Mouse (Mus musculus): Measurements from ENCODE around the gene Gramd1b. TPM values are rescaled to one million over a fixed set of nuclear protein-coding genes. Genes with fewer than 3 reads are reported as not detected.
A peak's percentile ranks its signal among the peaks of the same experiment; 100 is the strongest.

The Gramd1b gene
- polyA plus RNA-seq, 1 experiment from 2014 or later, result 4.9 TPM

DNA sequence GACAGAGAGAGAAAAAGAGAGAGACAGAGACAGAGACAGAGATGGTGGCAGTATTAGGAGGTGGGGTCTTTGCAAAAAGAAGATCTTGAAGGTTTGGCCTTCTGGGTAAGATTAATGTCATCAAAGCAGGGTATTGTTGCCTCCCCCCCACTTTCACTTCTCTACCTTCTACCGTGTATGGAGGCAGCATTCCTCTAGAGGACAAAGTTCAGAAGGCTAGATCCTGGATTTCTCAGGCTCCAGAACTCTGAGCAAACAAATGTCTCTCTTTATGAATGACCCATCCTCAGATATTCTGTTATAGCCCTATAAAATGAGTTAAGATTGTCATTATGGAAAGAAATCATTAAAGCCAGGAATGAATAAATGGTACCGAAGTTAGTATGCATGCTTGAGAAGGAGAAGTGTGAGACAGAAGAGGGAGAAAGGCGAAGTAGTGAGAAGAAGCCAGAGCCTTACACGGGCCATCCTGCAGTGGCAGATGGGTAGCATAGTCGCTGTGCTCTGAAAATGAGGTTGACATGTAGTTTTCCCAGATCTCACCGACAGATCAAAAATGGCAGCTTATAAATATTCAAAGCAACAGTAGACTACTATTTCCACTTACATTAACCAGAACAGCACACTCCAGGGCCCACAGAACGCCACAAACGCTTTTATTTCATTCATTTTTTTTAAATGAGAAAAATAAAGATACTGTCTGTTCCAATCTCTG lies 91.1 kb downstream of the Gramd1b start:
- H3K9me3 ChIP-seq (ENCODE audit: control insufficient read depth, low read length), result no peaks in the 10 kb centered on the region
- H3K27ac ChIP-seq (ENCODE audit: low read length), result no peak overlapping the region
- no peaks in the 10 kb centered on the region for H3K27me3 ChIP-seq (replicated peaks; ENCODE audit: control insufficient read depth, insufficient read depth, low read length)
- H3K4me3 ChIP-seq (ENCODE audit: low read length), result no peak overlapping the region
- no peaks in the 10 kb centered on the region for H3K36me3 ChIP-seq (ENCODE audit: control insufficient read depth, insufficient read depth, low read length)
- H3K4me2 ChIP-seq (ENCODE audit: low read depth, low read length), result no peak overlapping the region
- no peaks in the 10 kb centered on the region for H3K4me1 ChIP-seq (ENCODE audit: control insufficient read depth, insufficient read depth, low read length)
- H3K9ac ChIP-seq (ENCODE audit: low read depth, low read length), result no peak overlapping the region
- 0 out of 2 replicates have a peak, but pooled peaks have one; percentile 56 for ATAC-seq
- WGBS, result 76% methylated on average over 8 of the region's 8 CpGs

DNA sequence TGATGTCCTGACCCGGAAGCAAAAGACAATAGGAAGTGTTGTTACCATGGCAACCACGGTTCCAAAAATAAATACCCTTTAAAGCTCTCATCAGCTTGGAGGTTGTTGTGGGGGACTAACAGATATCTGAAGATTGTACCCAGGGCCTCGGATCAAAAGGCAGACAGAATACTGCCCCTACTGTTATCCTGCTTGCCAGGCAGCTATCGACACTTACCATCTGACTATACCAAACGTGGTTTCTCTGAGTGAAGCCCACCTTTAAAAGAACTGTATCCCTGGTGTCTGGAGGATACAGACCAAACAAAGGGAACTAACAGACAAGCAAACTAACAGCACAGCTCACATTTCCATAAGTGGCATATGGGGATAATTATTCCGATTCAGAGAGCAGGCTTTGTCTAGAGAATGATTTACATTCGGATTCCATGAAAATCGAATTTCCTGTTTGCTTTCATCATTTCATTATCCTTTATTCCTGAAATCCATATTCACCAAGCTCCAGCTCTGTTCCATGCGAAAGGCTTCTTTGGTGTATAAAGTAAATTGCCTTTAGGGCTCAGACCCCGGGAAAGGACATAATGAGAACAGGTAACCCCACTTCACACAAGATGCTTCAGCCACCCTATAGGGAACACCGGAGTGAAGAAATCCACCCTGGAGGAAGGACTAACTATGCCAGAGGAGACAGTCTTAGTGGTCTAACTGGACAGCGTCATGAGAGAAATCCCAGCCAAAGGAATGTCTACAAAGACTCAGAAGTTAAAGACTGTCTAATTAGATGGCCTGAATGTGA lies 92.3 kb downstream of the Gramd1b start:
- H3K27ac ChIP-seq (ENCODE audit: low read length), result no peak overlapping the region
- no peak overlapping the region for H3K9ac ChIP-seq (ENCODE audit: low read depth, low read length)
- no peak overlapping the region for H3K4me2 ChIP-seq (ENCODE audit: low read depth, low read length)
- H3K27me3 ChIP-seq (replicated peaks; ENCODE audit: control insufficient read depth, insufficient read depth, low read length), result no peaks in the 10 kb centered on the region
- H3K9me3 ChIP-seq (ENCODE audit: control insufficient read depth, low read length), result no peaks in the 10 kb centered on the region
- ATAC-seq, result no peak
- H3K4me3 ChIP-seq (ENCODE audit: low read length), result no peak overlapping the region
- no peaks in the 10 kb centered on the region for H3K36me3 ChIP-seq (ENCODE audit: control insufficient read depth, insufficient read depth, low read length)
- H3K4me1 ChIP-seq (ENCODE audit: control insufficient read depth, insufficient read depth, low read length), result no peaks in the 10 kb centered on the region
- 65% methylated on average over 12 of the region's 12 CpGs for WGBS

DNA sequence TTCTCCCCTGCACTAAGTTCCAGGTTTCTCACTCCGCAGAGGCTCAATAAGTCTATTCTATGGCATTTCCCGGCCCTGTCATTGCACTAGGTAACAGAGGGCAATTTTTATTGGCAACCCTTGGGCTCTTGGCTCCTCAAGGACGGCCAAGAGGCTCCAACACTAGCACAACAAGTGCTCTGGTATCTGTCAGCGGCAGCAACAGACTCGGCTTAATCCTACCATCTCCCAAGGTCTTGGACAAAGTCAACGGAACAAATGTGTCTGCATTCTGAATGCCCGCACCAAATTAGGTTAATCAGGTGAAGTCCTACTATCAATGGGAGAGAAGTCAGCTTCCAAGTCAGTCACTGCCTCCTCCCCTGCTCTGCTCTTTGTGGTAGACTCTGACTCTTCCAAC lies 93.3 kb downstream of the Gramd1b start:
- H3K27ac ChIP-seq (ENCODE audit: low read length), result no peak overlapping the region
- no peaks in the 10 kb centered on the region for H3K36me3 ChIP-seq (ENCODE audit: control insufficient read depth, insufficient read depth, low read length)
- H3K27me3 ChIP-seq (replicated peaks; ENCODE audit: control insufficient read depth, insufficient read depth, low read length), result no peaks in the 10 kb centered on the region
- no peaks in the 10 kb centered on the region for H3K4me1 ChIP-seq (ENCODE audit: control insufficient read depth, insufficient read depth, low read length)
- WGBS, result 69% methylated on average over 7 of the region's 7 CpGs
- H3K9ac ChIP-seq (ENCODE audit: low read depth, low read length), result no peak overlapping the region
- H3K9me3 ChIP-seq (ENCODE audit: control insufficient read depth, low read length), result no peaks in the 10 kb centered on the region
- no peak overlapping the region for H3K4me2 ChIP-seq (ENCODE audit: low read depth, low read length)
- no peak overlapping the region for H3K4me3 ChIP-seq (ENCODE audit: low read length)
- no peak for ATAC-seq

GRCm38 (mm10) chr9:40433286-40433685 lies 97.9 kb downstream of the Gramd1b start:
- H3K27me3 ChIP-seq (replicated peaks; ENCODE audit: control insufficient read depth, insufficient read depth, low read length), result no peaks in the 10 kb centered on the region
- no peaks in the 10 kb centered on the region for H3K36me3 ChIP-seq (ENCODE audit: control insufficient read depth, insufficient read depth, low read length)
- no peak overlapping the region for H3K4me3 ChIP-seq (ENCODE audit: low read length)
- no peak overlapping the region for H3K27ac ChIP-seq (ENCODE audit: low read length)
- ATAC-seq, result no peak
- H3K4me1 ChIP-seq (ENCODE audit: control insufficient read depth, insufficient read depth, low read length), result no peaks in the 10 kb centered on the region
- no peak overlapping the region for H3K4me2 ChIP-seq (ENCODE audit: low read depth, low read length)
- 80% methylated on average over 5 of the region's 5 CpGs for WGBS
- H3K9ac ChIP-seq (ENCODE audit: low read depth, low read length), result no peak overlapping the region
- no peaks in the 10 kb centered on the region; the same call in 1 of the 2 replicates for H3K9me3 ChIP-seq (ENCODE audit: control insufficient read depth, low read length)

- ATAC-seq, result no peak
- WGBS, result 82% methylated on average over 8 of the region's 8 CpGs
Observed at GRCm38 (mm10) chr9:40430969-40431368, 100.2 kb downstream of the Gramd1b start.

GRCm38 (mm10) chr9:40427663-40428062 lies 103.5 kb downstream of the Gramd1b start:
- H3K27ac ChIP-seq (ENCODE audit: low read length), result no peak overlapping the region
- no peak overlapping the region for H3K4me3 ChIP-seq (ENCODE audit: low read length)
- 90% methylated on average over 2 of the region's 2 CpGs for WGBS
- H3K9me3 ChIP-seq (ENCODE audit: control insufficient read depth, low read length), result no peaks in the 10 kb centered on the region; the same call in 1 of the 2 replicates
- no peaks in the 10 kb centered on the region for H3K4me1 ChIP-seq (ENCODE audit: control insufficient read depth, insufficient read depth, low read length)
- no peak for ATAC-seq
- no peaks in the 10 kb centered on the region for H3K27me3 ChIP-seq (replicated peaks; ENCODE audit: control insufficient read depth, insufficient read depth, low read length)
- no peak overlapping the region for H3K4me2 ChIP-seq (ENCODE audit: low read depth, low read length)
- H3K9ac ChIP-seq (ENCODE audit: low read depth, low read length), result no peak overlapping the region
- H3K36me3 ChIP-seq (ENCODE audit: control insufficient read depth, insufficient read depth, low read length), result no peaks in the 10 kb centered on the region

More at GRCm38 (mm10) chr9:40430969-40431368, 100.2 kb downstream of the Gramd1b start:
- Histone ChIP-seq H3K9ac (ENCODE audit: low read depth, low read length) (no peak overlapping the region), H3K36me3 (ENCODE audit: control insufficient read depth, insufficient read depth, low read length) (no peaks in the 10 kb centered on the region), H3K4me2 (ENCODE audit: low read depth, low read length) (no peak overlapping the region), H3K4me3 (ENCODE audit: low read length) (no peak overlapping the region), H3K9me3 (ENCODE audit: control insufficient read depth, low read length) (no peaks in the 10 kb centered on the region; the same call in 1 of the 2 replicates), H3K27ac (ENCODE audit: low read length) (no peak overlapping the region), H3K4me1 (ENCODE audit: control insufficient read depth, insufficient read depth, low read length) (no peaks in the 10 kb centered on the region), H3K27me3 (replicated peaks; ENCODE audit: control insufficient read depth, insufficient read depth, low read length) (no peaks in the 10 kb centered on the region)

GRCm38 (mm10) chr9:40426282-40426964 lies 104.8 kb downstream of the Gramd1b start:
- 86% methylated on average over 9 of the region's 9 CpGs for WGBS
- H3K27ac ChIP-seq (ENCODE audit: low read length), result no peak overlapping the region
- H3K9me3 ChIP-seq (ENCODE audit: control insufficient read depth, low read length), result no peaks in the 10 kb centered on the region
- H3K4me1 ChIP-seq (ENCODE audit: control insufficient read depth, insufficient read depth, low read length), result no peaks in the 10 kb centered on the region
- no peak for ATAC-seq
- H3K27me3 ChIP-seq (replicated peaks; ENCODE audit: control insufficient read depth, insufficient read depth, low read length), result no peaks in the 10 kb centered on the region
- H3K36me3 ChIP-seq (ENCODE audit: control insufficient read depth, insufficient read depth, low read length), result no peaks in the 10 kb centered on the region
- H3K4me2 ChIP-seq (ENCODE audit: low read depth, low read length), result no peak overlapping the region
- no peak overlapping the region for H3K4me3 ChIP-seq (ENCODE audit: low read length)
- H3K9ac ChIP-seq (ENCODE audit: low read depth, low read length), result no peak overlapping the region

DNA sequence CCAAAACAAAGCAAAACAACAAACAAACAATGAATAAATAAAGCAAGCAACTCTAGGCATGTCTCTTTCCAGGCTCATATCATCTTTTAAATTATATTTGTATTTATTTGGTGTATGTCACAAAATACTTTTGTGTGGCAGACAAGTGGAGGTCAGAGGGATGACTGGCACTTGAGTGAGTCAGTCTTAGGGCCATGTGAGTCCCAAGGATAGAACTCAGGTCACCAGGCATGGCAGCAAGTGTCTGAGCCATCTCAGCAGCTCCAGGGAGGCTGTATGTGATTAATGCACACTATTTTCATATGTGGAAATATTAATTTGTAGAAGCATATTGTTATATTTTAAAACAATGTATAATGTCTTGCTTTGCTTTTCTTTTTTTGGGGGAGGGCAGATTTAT lies 106.3 kb downstream of the Gramd1b start:
- Histone ChIP-seq H3K36me3 (ENCODE audit: control insufficient read depth, insufficient read depth, low read length) (no peaks in the 10 kb centered on the region), H3K27me3 (replicated peaks; ENCODE audit: control insufficient read depth, insufficient read depth, low read length) (no peaks in the 10 kb centered on the region), H3K4me3 (ENCODE audit: low read length) (no peak overlapping the region), H3K4me2 (ENCODE audit: low read depth, low read length) (no peak overlapping the region), H3K9me3 (ENCODE audit: control insufficient read depth, low read length) (no peaks in the 10 kb centered on the region), H3K4me1 (ENCODE audit: control insufficient read depth, insufficient read depth, low read length) (0 out of 2 replicates have a peak, but pooled peaks cover 6% of the 10 kb centered on the region), H3K27ac (ENCODE audit: low read length) (no peak overlapping the region), H3K9ac (ENCODE audit: low read depth, low read length) (no peak overlapping the region)
- ATAC-seq, result no peak

DNA sequence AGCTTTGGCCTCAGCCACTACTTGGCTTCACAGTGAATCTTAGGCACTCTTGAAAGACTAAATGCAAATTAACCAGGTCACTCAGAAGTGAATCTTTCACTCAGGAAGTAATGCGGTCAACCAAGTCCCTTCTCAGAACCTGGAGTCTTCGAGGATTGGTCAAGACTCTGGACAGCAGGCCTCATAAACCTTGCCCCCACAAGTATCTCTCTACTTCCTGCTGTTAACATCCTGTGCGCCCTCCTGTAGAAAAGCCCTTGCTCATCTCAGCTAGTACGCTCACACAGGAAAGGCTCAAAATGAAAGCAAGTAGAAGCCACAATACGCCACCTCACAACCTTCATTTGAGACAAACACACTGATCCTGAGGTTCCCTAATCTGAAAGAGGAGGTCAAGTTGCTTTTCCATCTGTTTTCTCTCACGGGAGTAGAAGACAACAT lies 107.7 kb downstream of the Gramd1b start:
- no peaks in the 10 kb centered on the region for H3K27me3 ChIP-seq (replicated peaks; ENCODE audit: control insufficient read depth, insufficient read depth, low read length)
- WGBS, result 85% methylated on average over 6 of the region's 6 CpGs
- no peaks in the 10 kb centered on the region for H3K36me3 ChIP-seq (ENCODE audit: control insufficient read depth, insufficient read depth, low read length)
- ATAC-seq, result no peak
- 0 out of 2 replicates have a peak, but pooled peaks cover 6% of the 10 kb centered on the region for H3K4me1 ChIP-seq (ENCODE audit: control insufficient read depth, insufficient read depth, low read length)
- H3K27ac ChIP-seq (ENCODE audit: low read length), result no peak overlapping the region
- H3K4me3 ChIP-seq (ENCODE audit: low read length), result no peak overlapping the region
- H3K9ac ChIP-seq (ENCODE audit: low read depth, low read length), result no peak overlapping the region
- H3K9me3 ChIP-seq (ENCODE audit: control insufficient read depth, low read length), result no peaks in the 10 kb centered on the region
- H3K4me2 ChIP-seq (ENCODE audit: low read depth, low read length), result no peak overlapping the region
